Mouse (Mus musculus): Measurements from ENCODE around the gene Tcp11. TPM values are rescaled to one million over a fixed set of nuclear protein-coding genes. Genes with fewer than 3 reads are reported as not detected.

Tcp11 gene
- total and polyA plus RNA-seq, 2 experiments from 2014 or later = 0.15 TPM; not detected in 1

DNA sequence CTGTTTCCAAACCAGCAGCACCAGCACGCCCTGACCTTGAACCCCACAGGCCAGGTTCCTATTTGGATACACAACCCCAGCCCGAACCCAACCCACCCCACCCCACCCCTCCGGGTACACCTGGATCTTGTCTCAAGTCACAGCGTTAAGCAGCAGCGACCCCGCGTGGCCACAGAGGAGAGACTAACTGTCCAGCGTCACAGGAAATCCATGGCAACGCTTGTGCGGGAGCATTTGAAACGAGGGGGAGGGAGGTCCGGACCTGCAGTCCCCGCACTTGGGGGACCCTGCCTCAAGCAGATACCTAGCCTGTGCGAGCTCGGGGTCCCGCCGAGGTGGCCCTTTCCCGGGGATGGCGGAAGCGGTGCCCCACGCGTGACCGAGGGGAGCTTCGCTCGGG is 821 bp downstream of the Tcp11 start:
- TF ChIP-seq CTCF (IDR thresholded peaks at IDR 0.05; ENCODE audit: low read depth) (peak; percentile 84), EP300 (IDR thresholded peaks at IDR 0.05; ENCODE audit: low read depth) (no peak)
- under 1% methylated on average over 25 of the region's 25 CpGs for WGBS
- peak; percentile 80 for ATAC-seq (ENCODE audit: insufficient read depth, low read depth)

DNA sequence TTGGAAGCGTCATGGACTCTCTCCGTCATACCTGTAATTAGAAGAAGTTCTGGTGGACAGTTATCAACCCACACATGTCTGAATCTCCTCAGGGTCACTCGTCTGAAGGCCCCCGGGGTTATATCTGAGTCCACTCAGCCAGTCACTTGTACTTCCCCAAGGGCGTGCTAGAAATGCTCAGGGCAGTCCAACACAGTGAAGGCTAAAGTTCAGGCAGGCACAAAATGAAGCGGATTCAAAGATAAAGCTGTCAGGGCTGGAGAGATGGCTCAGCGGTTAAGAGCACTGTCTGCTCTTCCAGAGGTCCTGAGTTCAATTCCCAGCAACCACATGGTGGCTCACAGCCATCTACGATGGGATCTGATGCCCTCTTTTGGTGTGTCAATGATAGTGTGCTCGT is 2.4 kb downstream of the Tcp11 start:
- Histone ChIP-seq H3K9me3 (replicated peaks; ENCODE audit: control insufficient read depth, low read length) (no peaks in the 10 kb centered on the region), H3K4me1 (ENCODE audit: control insufficient read depth, insufficient read depth) (no peaks in the 10 kb centered on the region), H3K27ac (ENCODE audit: low read depth) (no peak overlapping the region), H3K4me2 (ENCODE audit: low read depth, low read length) (no peak overlapping the region), H3K4me3 (ENCODE audit: low read depth, low read length) (no peak overlapping the region), H3K36me3 (replicated peaks; ENCODE audit: control insufficient read depth, insufficient read depth, low read length) (no peaks in the 10 kb centered on the region), H3K27me3 (ENCODE audit: control insufficient read depth, insufficient read depth, low read length) (peaks cover 6% of the 10 kb centered on the region; the same call in 1 of the 2 replicates), H3K9ac (replicated peaks; ENCODE audit: low read depth, low read length) (no peak overlapping the region)
- no peak for TF ChIP-seq CTCF (IDR thresholded peaks at IDR 0.05; ENCODE audit: low read depth)
- no peak for TF ChIP-seq EP300 (IDR thresholded peaks at IDR 0.05; ENCODE audit: low read depth)
- no peak for ATAC-seq (ENCODE audit: insufficient read depth, low read depth)
- DNase-seq (ENCODE audit: low spot score) = no peak
- WGBS = 66% methylated on average over 9 of the region's 9 CpGs

More for the DNA sequence above, 821 bp downstream of the Tcp11 start:
- no peaks in the 10 kb centered on the region for H3K36me3 ChIP-seq (replicated peaks; ENCODE audit: control insufficient read depth, insufficient read depth, low read length)
- H3K4me1 ChIP-seq (ENCODE audit: control insufficient read depth, insufficient read depth) = no peaks in the 10 kb centered on the region
- peak overlapping the region; percentile 59 for H3K4me3 ChIP-seq (ENCODE audit: low read depth, low read length)
- H3K27ac ChIP-seq (ENCODE audit: low read depth) = no peak overlapping the region
- no peaks in the 10 kb centered on the region for H3K9me3 ChIP-seq (replicated peaks; ENCODE audit: control insufficient read depth, low read length)
- H3K27me3 ChIP-seq (ENCODE audit: control insufficient read depth, insufficient read depth, low read length) = peaks cover 6% of the 10 kb centered on the region; the same call in 1 of the 2 replicates
- peak overlapping the region; percentile 42; the same call in 1 of the 2 replicates for H3K9ac ChIP-seq (replicated peaks; ENCODE audit: low read depth, low read length)
- H3K4me2 ChIP-seq (ENCODE audit: low read depth, low read length) = peak overlapping the region; percentile 98
- peak; percentile 81 for DNase-seq (ENCODE audit: low spot score)

DNA sequence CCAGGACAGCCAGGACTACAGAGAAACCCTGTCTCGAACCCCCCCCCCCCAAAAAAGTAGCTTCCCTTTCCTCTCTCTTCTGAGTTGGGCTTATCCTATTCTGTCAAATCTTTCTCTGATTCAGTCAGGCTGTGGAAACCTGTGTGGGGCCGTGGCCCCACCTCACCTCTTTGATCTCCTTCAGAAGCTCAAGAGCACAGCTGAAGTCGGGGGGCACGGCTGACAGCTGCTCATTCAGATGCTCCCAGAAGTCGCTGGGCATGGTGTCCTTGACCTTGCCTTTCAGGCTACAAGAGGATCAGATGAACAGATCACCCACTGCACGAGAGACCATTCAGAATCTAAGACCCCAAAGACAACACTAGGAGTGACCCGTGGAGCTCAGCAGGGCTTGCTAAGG is 6.0 kb downstream of the Tcp11 start:
- 46% methylated on average over 7 of the region's 7 CpGs for WGBS
- H3K9ac ChIP-seq (replicated peaks; ENCODE audit: low read depth, low read length) = no peak overlapping the region
- no peaks in the 10 kb centered on the region for H3K27me3 ChIP-seq (ENCODE audit: control insufficient read depth, insufficient read depth, low read length)

DNA sequence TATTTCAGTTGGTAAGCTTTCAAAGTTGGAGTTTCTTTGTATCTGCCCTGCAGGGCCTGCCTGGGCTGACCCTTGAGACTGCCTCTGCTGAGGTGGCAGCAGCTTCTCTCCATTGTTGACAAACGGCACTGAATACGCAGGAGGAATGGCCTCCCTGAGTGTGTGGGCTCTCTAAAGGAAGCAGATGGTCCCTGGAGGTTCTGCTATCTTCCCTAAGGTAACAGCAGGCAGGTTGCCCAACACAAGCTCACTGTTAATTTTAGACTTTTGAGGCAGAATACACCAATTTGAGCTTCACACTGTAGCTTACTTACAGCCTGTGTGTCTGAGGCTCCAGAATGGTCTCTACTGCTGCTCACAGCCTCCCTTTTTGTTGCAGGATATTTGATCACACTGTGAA is 7.7 kb downstream of the Tcp11 start:
- Histone ChIP-seq H3K4me2 (ENCODE audit: low read depth, low read length) (no peak overlapping the region), H3K9me3 (replicated peaks; ENCODE audit: control insufficient read depth, low read length) (no peaks in the 10 kb centered on the region), H3K4me1 (ENCODE audit: control insufficient read depth, insufficient read depth) (no peaks in the 10 kb centered on the region), H3K36me3 (replicated peaks; ENCODE audit: control insufficient read depth, insufficient read depth, low read length) (no peaks in the 10 kb centered on the region), H3K9ac (replicated peaks; ENCODE audit: low read depth, low read length) (no peak overlapping the region), H3K4me3 (ENCODE audit: low read depth, low read length) (no peak overlapping the region), H3K27me3 (ENCODE audit: control insufficient read depth, insufficient read depth, low read length) (no peaks in the 10 kb centered on the region), H3K27ac (ENCODE audit: low read depth) (no peak overlapping the region)
- no peak for TF ChIP-seq CTCF (IDR thresholded peaks at IDR 0.05; ENCODE audit: low read depth)
- TF ChIP-seq EP300 (IDR thresholded peaks at IDR 0.05; ENCODE audit: low read depth) = no peak
- WGBS = 47% methylated on average over 2 of the region's 2 CpGs
- no peak for DNase-seq (ENCODE audit: low spot score)
- no peak for ATAC-seq (ENCODE audit: insufficient read depth, low read depth)

More for the DNA sequence above, 6.0 kb downstream of the Tcp11 start:
- no peak overlapping the region for H3K4me3 ChIP-seq (ENCODE audit: low read depth, low read length)
- TF ChIP-seq EP300 (IDR thresholded peaks at IDR 0.05; ENCODE audit: low read depth) (no peak), CTCF (IDR thresholded peaks at IDR 0.05; ENCODE audit: low read depth) (no peak)
- H3K9me3 ChIP-seq (replicated peaks; ENCODE audit: control insufficient read depth, low read length) = no peaks in the 10 kb centered on the region
- no peaks in the 10 kb centered on the region for H3K36me3 ChIP-seq (replicated peaks; ENCODE audit: control insufficient read depth, insufficient read depth, low read length)
- H3K4me1 ChIP-seq (ENCODE audit: control insufficient read depth, insufficient read depth) = no peaks in the 10 kb centered on the region
- no peak for DNase-seq (ENCODE audit: low spot score)
- no peak for ATAC-seq (ENCODE audit: insufficient read depth, low read depth)
- H3K4me2 ChIP-seq (ENCODE audit: low read depth, low read length) = no peak overlapping the region
- no peak overlapping the region for H3K27ac ChIP-seq (ENCODE audit: low read depth)

DNA sequence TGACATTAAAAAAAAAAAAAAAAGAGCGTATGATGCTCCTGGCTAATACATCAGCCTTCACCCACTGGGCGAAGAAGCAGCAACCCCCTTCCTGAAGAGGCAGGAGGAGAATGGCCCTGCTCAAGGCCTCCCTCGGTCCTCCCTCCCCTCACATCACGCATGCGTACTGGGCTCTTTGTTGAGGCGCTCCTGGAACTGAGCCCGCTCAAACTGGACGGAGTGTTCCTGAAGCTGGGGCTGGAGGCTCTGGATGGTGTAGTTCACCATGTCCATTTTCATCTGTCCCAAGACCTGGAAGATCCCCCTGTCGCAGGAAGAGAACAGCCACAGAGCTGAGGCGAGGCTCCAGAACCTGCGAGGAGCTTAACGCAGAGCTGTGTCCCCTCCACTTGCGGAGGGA is 10.2 kb downstream of the Tcp11 start:
- Histone ChIP-seq H3K9ac (replicated peaks; ENCODE audit: low read depth, low read length) (no peak overlapping the region), H3K4me1 (ENCODE audit: control insufficient read depth, insufficient read depth) (no peaks in the 10 kb centered on the region), H3K36me3 (replicated peaks; ENCODE audit: control insufficient read depth, insufficient read depth, low read length) (no peaks in the 10 kb centered on the region), H3K27me3 (ENCODE audit: control insufficient read depth, insufficient read depth, low read length) (no peaks in the 10 kb centered on the region), H3K9me3 (replicated peaks; ENCODE audit: control insufficient read depth, low read length) (no peaks in the 10 kb centered on the region), H3K4me3 (ENCODE audit: low read depth, low read length) (no peak overlapping the region), H3K27ac (ENCODE audit: low read depth) (no peak overlapping the region), H3K4me2 (ENCODE audit: low read depth, low read length) (no peak overlapping the region)
- no peak for ATAC-seq (ENCODE audit: insufficient read depth, low read depth)
- TF ChIP-seq CTCF (IDR thresholded peaks at IDR 0.05; ENCODE audit: low read depth) (no peak), EP300 (IDR thresholded peaks at IDR 0.05; ENCODE audit: low read depth) (no peak)
- WGBS = 77% methylated on average over 13 of the region's 13 CpGs
- no peak for DNase-seq (ENCODE audit: low spot score)

DNA sequence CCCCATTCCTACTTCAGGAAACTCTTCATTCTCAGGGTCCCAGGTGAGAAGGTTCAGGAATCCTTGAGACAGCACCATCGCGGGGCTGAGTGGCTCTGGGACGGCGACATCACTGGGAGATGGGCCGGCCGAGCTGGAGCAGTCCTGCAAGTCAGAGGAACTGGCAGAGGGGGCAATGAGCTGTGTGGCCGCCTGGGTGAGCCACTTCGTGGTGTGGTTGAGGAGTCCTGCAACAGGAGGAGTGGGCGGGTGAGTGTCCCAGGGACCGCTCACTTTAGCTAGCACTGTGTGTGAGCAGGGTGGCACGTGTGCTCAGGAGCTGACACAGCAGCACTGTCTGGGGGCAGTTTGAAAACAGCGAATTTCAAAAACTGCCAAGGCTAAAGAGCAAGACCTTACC is 11.0 kb downstream of the Tcp11 start:
- no peak for ATAC-seq (ENCODE audit: insufficient read depth, low read depth)
- Histone ChIP-seq H3K27ac (ENCODE audit: low read depth) (no peak overlapping the region), H3K9ac (replicated peaks; ENCODE audit: low read depth, low read length) (no peak overlapping the region), H3K36me3 (replicated peaks; ENCODE audit: control insufficient read depth, insufficient read depth, low read length) (no peaks in the 10 kb centered on the region), H3K27me3 (ENCODE audit: control insufficient read depth, insufficient read depth, low read length) (no peaks in the 10 kb centered on the region), H3K4me2 (ENCODE audit: low read depth, low read length) (no peak overlapping the region), H3K4me3 (ENCODE audit: low read depth, low read length) (no peak overlapping the region), H3K9me3 (replicated peaks; ENCODE audit: control insufficient read depth, low read length) (no peaks in the 10 kb centered on the region), H3K4me1 (ENCODE audit: control insufficient read depth, insufficient read depth) (no peaks in the 10 kb centered on the region)
- no peak for DNase-seq (ENCODE audit: low spot score)
- 16% methylated on average over 12 of the region's 12 CpGs for WGBS
- TF ChIP-seq EP300 (IDR thresholded peaks at IDR 0.05; ENCODE audit: low read depth) (no peak), CTCF (IDR thresholded peaks at IDR 0.05; ENCODE audit: low read depth) (no peak)

Data from heart, postnatal 0 days (tissue).